10 mouse cellular contexts compared by ENCODE assay signal in the genomic region with DNA sequence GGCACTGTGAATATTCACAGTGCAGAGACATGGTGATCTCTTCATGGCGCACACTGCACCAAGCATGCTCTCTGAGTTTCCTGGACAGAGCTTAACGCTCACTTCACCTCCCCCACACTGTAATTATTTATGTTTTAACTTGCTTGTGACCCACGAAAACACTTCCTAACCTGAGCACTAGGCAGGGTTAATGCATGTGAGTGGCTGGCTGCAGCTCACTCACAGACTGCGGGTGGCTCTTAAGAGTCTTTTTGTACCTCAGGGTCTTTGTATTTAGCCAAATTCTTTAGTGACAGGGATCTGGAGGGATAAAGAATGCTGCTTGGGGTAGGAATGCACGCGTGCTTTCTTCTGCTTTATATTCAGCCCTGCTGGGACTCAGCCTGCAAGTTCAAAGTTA. TPM values are rescaled to one million over a fixed set of nuclear protein-coding genes. Genes with fewer than 3 reads are reported as not detected.
A peak's percentile ranks its signal among the peaks of the same experiment; 100 is the strongest.
DNase-seq lines count a peak whose midpoint lies in the region; ATAC-seq and TF ChIP-seq lines count a peak whose summit lies in the region.
"Had no signal": no experiment of that assay in that cellular context is flagged by ENCODE, and none has a peak within 500 bp of the region (broad histone marks: within the 10 kb centered on the region; RNA-seq: fewer than 3 reads in every experiment).

No protein-coding gene starts in this region.

- no peak overlapping the region for H3K4me3 ChIP-seq in heart, embryonic 13.5 days
- H3K4me3 ChIP-seq in embryonic fibroblast, embryonic 13.5 days (ENCODE audit: insufficient read depth, low read length): no peak overlapping the region
- no peak overlapping the region for H3K4me3 ChIP-seq in limb, embryonic 13.5 days

- no peak for DNase-seq in heart, adult 9 months (ENCODE audit: low spot score in 2 of 2)
- DNase-seq in R1 (ENCODE audit: low read depth, low spot score): peak; percentile 25
- no peak for DNase-seq in right cerebral cortex, postnatal 36 days (ENCODE audit: low spot score in 2 of 2)
- no peak for DNase-seq in adrenal gland, postnatal 36 days
- no peak for DNase-seq in thymus, adult 18-20 months
- DNase-seq: gastrocnemius, postnatal 10 days; lung, adult 18-20 months had no signal

- H3K4me2 ChIP-seq in heart, embryonic 13.5 days: no peak overlapping the region
- no peak overlapping the region for H3K4me2 ChIP-seq in limb, embryonic 13.5 days (replicated peaks)

- no peak for TF ChIP-seq CTCF in embryonic fibroblast, embryonic 13.5 days (IDR thresholded peaks at IDR 0.05; ENCODE audit: borderline replicate concordance, insufficient read depth, low read length)

- H3K27me3 ChIP-seq in heart, embryonic 13.5 days (replicated peaks): no peaks in the 10 kb centered on the region
- no peaks in the 10 kb centered on the region for H3K27me3 ChIP-seq in limb, embryonic 13.5 days

- H3K36me3 ChIP-seq in heart, embryonic 13.5 days: no peaks in the 10 kb centered on the region
- no peaks in the 10 kb centered on the region for H3K36me3 ChIP-seq in limb, embryonic 13.5 days

- peak overlapping the region; percentile 54 for H3K27ac ChIP-seq in heart, embryonic 13.5 days (replicated peaks)
- peak overlapping the region; percentile 72; the same call in 1 of the 2 replicates for H3K27ac ChIP-seq in embryonic fibroblast, embryonic 13.5 days (ENCODE audit: insufficient read depth, low read length)
- 0 out of 2 replicates have a peak overlapping the region, but pooled peaks have one; percentile 58 for H3K27ac ChIP-seq in limb, embryonic 13.5 days

- ATAC-seq in heart, embryonic 13.5 days (ENCODE audit: extremely low read depth, insufficient number of reproducible peaks, low FRiP score, low TSS enrichment): no peak
- peak; percentile 29; the same call in 1 of the 2 replicates for ATAC-seq in limb, embryonic 13.5 days (ENCODE audit: low FRiP score, low read depth)

- WGBS in heart, embryonic 13.5 days: 29% methylated on average over 6 of the region's 6 CpGs
- WGBS in limb, embryonic 13.5 days: 22% methylated on average over 6 of the region's 6 CpGs

- H3K9me3 ChIP-seq in heart, embryonic 13.5 days: no peaks in the 10 kb centered on the region
- H3K9me3 ChIP-seq in limb, embryonic 13.5 days: no peaks in the 10 kb centered on the region

- peaks cover 22% of the 10 kb centered on the region for H3K4me1 ChIP-seq in heart, embryonic 13.5 days
- peaks cover 17% of the 10 kb centered on the region for H3K4me1 ChIP-seq in embryonic fibroblast, embryonic 13.5 days (ENCODE audit: control insufficient read depth, insufficient read depth, low read length)
- H3K4me1 ChIP-seq in limb, embryonic 13.5 days: peaks cover 69% of the 10 kb centered on the region

- no peak overlapping the region for H3K9ac ChIP-seq in heart, embryonic 13.5 days
- H3K9ac ChIP-seq in limb, embryonic 13.5 days: peak overlapping the region; percentile 39; the same call in 1 of the 2 replicates

- TF ChIP-seq POLR2A in embryonic fibroblast, embryonic 13.5 days (IDR thresholded peaks at IDR 0.05; ENCODE audit: low read depth, low read length): no peak

RNA-seq across cellular contexts. Expression of gene Thbs1, which starts 48.9 kb away (rescaled TPM):
- polyA plus RNA-seq in heart, embryonic 13.5 days (2015; fragmentation: Nextera tagmentation; extraction: Ambion mirVana): 45.1 and 46.0 TPM in 2 replicates
- 2,892 and 6,250 TPM in 2 replicates for polyA plus RNA-seq in embryonic fibroblast, embryonic 13.5 days (2011; ENCODE audit: insufficient read length, low read depth, missing spikeins)
- 88.0 and 100.0 TPM in 2 replicates for polyA plus RNA-seq in limb, embryonic 13.5 days (2015; fragmentation: Nextera tagmentation; extraction: Ambion mirVana)
- total RNA-seq in adrenal gland, postnatal 36 days (2021): 10 to 100 TPM; 16.7 to 55.2 TPM

Comparison
In these comparisons a context has a peak if more than half of its experiments do, and no peak if none do; other contexts are left out.
1. RNA of gene Thbs1, which starts 48.9 kb away (polyA plus RNA-seq): 2,892 to 6,250 TPM in embryonic fibroblast, embryonic 13.5 days; 88.0 to 100.0 TPM in limb, embryonic 13.5 days and 45.1 to 46.0 TPM in heart, embryonic 13.5 days; every median in the first group is over 10 times any median in the second.
2. Peak in every context shown above with its lines, with median percentiles within 50 percentile points of each other: H3K27ac ChIP-seq.